Mouse (Mus musculus) adrenal gland, postnatal 14 days (tissue): ENCODE data around the gene Rad51b. TPM values are rescaled to one million over a fixed set of nuclear protein-coding genes. Genes with fewer than 3 reads are reported as not detected.

Experiments used
- DNase-seq: peaks from one replicate; pipeline ENCODE4 v3.0.0; 2021; ENCODE audit warnings: mixed read lengths
- total RNA-seq: library from RNA; stranded (reverse); gene quantifications from 2 replicates; pipeline ENCODE4 v1.2.3, GENCODE M21; 2021

The Rad51b gene
- total RNA-seq, 1 experiment from 2014 or later = 1.6 TPM

DNA sequence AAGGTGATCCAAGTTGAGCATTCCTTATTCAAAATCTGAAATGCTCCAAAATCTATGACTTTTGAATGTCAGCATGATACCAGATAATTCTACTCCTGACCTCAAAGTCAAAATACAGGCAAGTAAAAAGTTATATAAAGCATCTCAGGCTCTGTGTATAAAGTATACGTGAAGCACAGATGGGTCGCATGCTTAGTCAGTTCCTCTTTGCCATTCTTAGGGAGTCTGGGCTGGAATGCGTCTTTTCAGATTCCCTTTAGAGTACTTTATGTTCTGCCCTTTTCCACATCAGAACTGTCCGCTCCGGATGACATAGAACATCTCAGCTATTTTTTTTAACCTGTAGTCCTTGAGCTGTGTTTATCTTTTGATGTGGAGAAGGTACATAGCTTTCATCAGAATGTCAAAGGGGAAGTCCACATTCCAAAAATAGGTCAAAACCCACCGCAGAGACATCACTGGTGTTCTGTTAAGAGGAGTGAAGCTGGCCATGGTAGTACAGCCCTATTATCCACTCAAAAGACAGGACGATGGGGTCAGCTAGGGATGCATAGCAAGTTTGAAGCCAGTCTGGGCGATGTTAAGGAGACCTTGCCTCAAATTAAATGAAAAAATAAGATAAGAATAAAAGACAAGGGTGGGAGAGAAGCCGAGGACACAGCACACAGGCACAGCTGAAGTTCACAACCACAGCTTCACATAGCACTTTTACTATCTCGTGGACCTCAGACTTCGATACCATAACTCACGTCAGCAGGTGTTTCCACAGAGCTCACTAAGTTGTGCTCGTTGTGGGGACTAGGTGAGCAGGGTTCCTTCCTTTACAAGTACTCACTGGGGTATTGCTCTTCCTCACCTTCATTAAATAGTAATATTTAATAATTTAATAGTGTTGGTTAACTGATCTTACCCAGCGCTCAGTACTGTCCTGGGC lies 395.1 kb downstream of the Rad51b start:
- DNase-seq = no peak

DNA sequence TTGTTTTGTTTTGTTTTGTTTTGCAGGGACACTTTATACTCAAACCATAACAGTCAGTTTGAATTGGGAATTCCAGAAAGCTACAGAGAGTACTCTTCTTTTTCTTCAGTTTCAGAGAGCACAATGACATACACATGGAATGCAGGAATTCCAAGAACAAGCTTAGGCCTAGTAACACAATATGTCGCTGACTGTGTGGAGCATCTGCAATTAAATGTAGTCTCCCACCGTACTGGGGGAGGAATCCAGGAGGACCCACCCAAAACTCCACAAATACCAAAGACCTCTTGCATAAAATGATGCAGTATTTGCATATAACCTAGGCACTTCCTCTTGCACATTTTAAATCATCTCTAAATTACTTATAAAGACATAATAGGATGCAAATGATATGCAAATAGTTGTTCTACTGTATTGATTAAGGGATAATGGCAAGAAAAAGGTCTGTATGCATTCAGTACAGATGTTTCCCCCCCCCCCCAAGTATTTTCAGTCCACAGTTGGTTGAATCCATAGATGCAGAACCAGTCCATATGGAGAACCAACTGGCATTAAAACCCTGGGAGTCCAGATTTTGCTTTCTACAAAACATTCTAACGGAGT lies 398.9 kb downstream of the Rad51b start:
- no peak for DNase-seq

DNA sequence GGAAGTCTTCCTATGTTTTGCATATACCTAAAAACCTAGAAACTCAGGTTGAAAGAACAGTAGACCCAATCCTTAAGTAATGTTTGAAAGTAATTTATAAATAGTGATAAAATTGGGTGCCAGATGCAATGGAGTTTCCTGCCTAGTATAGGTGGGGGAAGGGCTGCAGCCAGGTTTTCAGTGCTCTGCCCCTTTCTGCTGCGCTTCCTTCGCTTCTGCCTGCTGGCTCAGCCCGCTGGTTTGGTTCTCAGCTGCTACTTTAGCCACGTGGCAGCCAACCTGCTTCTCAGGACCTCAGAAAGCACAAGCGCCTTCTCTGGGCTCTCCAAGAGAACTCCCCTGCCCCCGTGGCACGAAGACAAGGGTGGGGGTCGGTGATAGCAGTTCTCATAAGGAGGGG lies 406.5 kb downstream of the Rad51b start:
- no peak for DNase-seq

DNA sequence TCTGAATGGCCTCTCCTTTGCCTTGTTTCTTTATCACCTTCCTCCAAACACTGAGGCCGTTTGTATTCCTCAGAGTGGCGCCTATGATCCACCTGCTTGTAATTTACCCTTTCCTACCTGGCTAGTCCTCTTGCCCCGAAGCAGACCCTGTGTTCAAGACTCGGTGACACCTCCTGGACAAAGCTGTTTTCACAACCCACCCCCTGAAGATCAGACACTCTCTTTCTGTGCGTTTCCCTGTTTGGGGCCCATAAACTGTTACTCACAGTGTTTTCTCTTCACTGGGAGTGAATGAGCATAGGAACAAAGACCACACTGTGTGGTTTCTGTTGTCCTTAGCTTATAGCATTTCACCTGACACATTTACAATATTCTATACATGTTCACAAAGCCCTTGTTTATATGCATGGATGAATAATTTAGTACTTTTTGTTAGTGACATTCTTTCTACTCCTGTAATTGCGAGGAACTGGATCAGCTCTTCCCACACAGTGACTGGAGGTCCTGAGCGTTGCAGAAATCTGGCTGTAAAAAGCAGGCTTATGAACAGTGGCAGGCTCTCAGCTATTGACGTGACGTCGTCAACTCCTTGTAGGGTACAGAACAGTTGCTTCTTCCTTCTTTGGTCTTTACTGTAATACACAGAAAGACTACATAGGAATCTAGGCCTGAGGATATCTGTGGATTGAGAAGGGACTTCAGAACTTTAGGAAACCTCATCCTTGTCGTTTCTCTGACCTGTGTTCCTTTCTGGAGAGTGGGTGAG lies 408.6 kb downstream of the Rad51b start:
- DNase-seq = no peak

DNA sequence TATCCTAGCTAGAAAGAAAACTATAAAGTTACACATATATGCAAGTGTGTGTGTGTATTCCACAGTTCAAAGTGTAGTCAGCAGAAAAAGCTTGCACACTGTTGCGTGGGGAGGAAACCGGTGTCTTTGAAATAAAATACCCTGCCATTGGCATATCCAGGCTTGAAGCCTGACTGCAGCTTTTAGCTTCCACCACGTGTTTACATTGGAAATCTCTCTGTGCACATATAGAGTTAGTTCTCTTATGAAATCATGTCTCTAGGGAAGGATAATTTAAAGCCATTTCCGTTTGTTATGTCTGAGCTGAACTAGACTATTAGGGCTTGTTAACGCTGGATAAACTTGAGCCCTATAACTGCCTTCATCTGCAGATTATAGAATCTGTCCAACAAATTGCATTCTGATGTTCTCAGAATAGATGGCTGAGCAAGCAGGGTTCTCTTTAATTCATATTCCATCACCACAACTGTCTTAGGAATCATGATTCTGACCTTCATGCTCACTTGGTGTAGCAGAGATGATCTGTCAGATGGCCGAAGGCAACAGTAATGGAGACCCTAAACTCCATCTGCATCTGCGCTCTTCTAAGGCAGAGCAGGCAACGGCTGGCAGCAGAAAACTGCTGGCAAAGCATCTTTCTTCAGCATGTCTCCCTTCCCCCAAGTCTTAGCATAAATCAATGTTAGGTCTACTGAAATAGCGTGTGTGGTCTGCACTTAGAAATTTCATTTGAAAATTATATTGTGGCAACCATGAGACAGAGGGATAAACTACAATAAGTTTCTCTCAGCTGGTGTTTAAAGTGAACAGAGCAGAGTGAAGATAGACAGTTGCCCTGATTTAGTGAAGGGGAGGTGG lies 410.7 kb downstream of the Rad51b start:
- DNase-seq = no peak

DNA sequence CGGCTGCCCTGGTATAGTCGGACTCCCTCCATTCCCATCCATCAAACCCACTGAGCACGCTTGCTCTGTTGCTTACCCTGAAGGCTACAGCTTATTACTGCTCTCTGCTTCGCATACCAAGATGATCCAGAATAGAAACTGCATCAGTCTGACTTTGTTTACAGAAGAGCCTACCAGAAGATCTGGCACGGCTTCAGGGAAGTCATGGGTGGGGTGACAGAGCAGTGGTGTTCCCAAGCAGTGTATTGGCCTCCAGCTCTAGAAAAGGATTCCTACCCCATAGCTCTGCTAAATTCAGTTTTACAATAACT lies 411.3 kb downstream of the Rad51b start:
- no peak for DNase-seq

DNA sequence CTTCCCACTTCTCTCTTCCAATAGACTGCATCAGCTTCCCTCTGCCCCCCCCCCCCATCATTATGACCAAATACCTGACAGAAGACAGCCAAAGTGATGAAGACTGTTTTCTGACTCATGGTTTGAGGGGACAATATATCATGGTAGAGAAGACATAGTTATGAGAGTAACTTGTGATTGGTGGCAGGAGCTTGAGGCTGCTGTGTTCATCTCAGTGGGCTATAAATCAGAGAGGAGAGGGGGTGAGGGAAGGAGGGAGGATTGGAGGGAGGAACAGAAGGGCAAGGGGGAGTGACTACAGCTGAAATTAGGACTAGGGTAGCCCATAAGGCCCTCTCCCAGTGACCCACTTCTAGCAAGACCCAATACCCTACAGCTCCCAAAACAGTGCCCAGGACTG lies 416.2 kb downstream of the Rad51b start:
- DNase-seq = no peak

DNA sequence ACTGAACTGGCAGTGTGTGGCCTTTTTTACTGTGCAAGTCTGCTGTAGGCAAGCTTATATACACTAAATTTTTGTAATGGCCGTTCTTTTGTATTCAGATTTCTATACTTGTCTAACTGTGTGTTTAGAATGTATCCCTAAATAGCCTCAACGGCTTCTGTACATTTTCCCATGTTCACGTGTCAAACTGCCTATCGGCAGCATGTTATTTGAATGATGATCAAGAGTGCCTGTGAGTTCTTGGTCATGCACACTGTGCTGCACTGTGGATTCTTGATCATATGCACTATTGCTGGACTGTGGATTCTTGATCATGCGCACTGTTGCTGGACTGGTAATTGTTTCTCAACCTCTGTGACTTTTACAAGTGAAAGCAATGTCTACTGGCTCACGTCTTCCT lies 417.4 kb downstream of the Rad51b start:
- DNase-seq = no peak

DNA sequence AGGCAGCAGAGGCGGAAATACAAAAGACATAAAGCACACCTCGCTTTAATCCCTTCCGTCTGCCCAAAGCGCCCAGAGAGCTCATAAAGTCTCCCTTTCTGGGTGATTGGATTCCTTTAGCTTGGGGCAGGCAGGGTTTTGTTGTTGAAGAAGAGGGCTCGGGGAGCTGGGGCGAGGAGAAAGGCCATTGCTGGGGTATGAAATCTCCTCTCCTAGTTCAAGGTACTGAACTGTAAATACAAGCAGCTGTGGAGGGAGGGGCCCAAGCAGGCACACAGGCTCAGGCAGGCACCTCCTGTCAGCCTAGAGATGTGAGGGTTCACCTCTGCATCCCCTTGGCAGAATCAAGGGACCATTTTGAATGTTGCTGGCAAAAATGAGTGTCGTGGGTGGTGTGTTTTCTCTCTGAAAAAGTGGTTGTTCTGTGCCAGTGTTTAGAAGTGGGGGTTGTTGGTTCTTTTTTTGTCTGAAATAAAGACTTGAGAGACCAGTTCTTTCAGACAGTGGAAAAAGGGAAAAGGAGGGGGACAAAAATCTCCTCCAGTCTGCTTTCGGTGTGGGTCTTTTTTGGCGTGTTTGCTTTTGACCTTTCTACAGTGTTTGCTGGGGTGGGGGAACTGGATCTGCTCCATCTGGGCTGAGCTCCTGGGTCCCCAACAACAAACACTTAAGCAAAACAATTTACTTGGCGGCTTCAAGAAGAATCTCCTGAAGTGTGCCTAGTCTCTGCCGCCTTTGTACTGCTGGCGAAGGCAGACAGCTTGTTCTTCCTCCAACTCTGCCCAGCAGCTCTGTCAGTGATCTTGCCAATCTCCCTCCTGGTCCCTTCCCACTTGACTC lies 418.6 kb downstream of the Rad51b start:
- DNase-seq = no peak

DNA sequence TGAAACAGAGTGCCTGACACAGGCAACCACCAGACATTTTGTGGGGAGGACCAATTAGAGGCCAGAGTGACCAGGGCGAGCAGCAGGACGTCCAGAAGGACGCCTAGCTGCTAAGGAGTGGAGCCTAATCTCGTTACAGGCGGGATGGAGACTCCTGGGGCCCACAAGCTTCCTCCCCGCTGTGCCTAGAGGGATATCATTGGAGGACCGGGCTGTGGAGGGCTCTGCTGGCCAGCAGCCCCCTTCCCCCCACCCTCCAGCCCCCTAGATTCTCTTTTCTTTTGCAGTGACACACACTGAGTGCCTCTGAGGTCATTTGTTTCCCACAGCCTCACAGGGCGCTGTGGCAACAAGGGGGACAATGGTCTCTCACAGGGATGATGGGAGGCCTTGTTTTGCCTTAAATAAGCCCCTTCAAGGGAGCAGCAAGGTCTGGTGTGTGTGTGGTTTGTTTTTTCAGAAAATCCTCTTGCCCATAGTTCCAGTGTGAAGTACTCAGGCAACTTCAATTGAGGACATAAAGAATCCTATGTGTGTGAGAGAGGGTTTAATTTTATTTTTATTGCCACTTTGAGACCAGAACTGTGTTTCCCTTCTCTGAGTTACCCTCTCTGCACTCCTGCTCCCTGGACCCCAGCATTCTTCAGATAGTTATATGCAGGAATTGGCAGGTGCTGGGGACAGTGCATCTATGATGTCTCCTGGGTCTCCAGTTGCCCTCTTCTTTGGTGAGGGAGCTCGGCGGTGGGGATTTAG lies 422.2 kb downstream of the Rad51b start:
- no peak for DNase-seq

DNA sequence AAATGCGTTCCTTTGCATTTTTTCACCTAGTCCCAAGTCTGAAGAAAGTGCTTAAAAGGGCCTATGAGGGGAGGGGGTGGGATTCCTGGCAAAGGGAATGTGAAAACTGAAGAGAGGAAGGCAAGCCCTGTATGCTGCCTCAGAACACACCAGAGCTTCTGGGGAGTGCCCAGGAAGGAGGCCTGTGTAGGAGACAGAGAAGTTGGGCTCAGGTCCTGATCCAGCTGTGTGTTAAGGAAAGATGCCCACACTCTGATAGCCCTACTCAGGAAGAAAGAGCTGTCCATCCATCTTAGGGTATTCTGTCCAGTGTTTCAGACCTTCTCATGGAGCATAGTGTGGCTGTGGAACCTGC lies 422.7 kb downstream of the Rad51b start:
- DNase-seq = no peak

DNA sequence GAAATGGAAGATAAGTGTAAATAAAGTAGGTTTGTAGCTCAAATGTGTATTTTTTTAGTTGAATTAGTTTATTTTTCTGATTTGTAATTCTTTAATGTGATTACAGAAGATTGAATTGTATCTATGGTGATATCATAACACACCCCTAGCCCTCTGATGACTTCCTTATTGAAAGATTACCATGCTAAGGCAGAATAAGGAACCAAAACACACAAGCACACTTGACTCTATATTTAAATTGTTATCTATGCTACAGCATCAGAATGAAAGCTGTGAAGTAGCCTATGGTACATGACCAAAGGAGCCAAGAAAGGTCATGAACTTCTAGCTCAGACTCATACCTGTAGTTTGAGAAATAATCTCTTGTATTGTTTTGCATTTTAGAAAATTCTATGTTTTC lies 427.8 kb downstream of the Rad51b start:
- no peak for DNase-seq

DNA sequence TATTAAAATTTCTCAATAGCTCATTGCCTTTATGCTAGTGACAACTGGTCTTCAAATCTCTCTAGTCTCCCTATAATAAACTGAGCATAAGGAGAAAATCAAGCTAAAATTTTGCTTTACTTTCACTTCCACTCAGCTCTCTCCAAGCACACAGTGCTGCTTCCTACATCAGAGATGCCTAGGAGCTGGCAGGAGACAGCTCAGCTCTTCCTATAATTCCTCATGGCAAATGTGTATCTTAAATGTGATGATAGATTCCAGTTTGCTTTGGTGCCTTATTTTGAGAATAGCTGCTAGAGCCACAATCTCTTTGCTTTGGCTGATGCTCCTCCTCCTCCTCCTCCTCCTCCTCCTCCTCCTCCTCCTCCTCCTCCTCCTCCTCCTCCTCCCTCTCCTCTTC lies 428.6 kb downstream of the Rad51b start:
- no peak for DNase-seq

DNA sequence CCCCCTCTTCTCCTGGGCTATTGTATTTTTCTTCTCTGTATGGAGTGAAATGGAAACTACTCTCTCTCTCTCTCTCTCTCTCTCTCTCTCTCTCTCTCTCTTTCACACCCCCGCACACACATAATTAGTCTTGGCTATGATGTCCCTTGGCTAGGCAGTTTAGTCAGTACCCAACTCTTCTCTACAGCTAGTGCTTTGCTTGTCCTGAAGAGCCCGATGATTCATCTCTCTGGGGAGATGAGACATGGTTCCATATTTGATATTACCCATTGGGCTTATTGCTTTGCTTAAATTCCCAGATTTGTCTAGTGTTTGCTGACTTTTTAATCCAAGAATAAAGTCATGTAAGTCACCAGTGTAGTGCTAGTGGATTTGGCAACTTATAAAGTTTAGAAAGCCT lies 429.0 kb downstream of the Rad51b start:
- DNase-seq = no peak

DNA sequence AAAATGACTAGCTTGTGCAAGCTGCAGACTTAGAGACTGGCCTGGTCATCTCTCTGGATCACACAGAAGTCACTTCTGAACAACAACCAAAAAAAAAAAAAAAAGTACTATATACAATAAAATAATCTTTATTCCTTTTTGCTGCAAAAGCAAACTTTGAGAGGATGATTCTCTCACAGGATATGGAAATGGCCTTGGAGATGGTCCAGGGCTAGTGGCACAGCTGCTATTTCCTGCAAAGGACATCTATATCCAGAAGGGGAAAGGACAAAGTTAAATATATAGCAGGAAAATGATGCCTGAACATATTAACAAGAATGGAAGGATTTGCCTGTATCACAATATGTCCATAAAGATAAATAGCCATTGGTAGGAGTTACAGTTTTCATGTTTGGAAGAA lies 429.9 kb downstream of the Rad51b start:
- DNase-seq = no peak

DNA sequence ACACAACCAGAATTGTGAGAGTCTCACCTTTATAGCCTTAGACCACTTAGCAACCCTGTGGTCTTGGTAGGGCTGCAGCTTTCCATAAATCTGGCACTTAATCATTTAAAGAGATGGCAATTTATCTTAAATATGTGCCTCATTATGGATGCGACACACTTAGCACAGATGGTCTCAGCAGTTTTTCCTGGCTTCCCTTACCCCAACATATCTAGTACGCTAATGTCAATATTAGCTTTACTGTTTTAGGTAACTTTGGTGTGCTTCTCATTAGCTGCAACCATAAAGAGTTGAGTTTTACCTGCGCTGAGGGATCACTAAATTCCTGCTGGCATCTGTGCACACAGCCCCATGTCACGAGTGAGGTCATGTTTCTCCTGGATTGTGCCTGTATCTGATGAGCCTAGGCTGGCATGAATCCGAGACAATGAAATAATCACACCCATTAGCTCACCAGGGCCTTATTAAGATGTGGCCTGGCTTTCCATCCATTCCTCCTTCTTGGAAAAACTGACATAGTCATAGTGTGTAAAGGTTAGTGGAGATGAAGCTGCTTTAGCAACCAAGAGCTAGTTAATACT lies 432.9 kb downstream of the Rad51b start:
- DNase-seq = no peak

DNA sequence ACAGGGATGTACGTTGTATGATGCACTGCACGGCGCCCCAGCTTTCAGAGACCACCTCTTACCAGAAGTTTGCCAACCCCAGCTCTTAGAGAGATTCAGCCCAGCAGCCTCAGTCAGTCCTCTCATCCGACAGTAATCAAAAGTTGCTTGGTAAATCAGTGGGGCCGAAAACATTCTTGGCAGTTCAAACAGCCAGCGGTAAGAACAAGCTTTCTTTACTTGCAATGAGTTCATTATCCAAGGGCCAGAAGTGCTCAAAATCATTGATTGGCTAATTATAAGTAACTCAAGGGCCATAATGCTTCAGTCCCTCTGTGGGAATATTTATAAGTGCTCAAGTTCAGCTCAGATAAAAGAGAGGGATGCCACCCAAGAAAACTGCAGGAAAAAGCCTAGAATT lies 434.8 kb downstream of the Rad51b start:
- DNase-seq = no peak

DNA sequence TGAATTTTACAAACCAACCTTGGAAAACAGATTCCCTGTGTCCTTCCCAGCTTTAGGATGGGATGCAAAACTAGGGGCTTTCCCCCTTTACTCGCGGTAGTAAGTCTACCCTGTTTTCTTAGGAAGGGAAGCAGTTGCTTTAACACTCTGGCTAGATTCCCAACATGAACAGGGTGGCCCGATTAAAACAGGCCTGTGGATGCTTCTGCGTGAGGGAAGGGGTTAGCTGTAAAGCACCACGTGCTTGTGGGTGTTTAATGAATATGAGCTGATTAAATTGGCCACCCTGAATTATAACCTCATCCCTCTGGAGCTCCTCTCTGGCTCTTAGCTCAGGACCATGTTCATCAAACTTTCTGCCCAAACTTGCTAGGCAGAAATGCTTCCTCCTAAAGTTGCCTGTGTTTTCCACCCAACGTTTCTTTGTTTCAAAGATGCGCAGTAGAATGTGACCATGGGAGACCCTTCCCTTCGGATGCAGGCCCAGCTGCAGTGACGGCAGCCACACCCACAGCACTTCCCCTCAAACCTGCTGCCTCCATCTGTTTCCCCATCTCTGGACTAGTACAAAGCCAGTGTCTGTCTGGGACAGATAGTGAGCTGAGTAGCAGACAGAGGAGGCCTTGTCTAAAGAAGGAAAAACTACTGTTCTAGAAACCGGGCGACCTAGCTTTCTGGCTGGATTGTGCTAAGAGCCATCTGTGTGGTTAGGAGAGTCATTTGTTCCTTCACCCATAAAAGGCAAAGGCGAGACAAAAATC lies 435.5 kb downstream of the Rad51b start:
- DNase-seq = no peak

DNA sequence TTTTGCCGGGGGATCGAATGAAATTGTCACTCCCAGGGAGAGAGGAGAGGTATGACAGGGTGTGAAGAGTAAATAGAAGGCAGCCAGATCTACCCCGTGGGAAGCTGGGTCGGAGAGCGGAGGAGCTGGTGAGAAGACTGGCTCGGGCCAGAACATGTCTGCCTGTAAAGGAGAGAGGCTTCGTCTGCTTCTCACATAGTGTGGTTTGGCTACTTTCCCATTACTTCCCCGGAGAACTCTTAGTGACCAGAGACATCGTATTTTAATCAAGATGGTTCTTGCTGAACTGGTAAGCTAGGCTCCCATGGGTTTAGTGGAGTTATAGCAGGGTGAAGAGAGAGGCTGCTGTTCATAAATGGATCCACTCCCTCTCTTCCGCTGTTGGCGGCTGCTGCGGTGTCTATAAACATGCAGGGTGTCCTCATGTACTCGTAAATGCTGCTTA lies 438.3 kb downstream of the Rad51b start:
- DNase-seq = no peak

DNA sequence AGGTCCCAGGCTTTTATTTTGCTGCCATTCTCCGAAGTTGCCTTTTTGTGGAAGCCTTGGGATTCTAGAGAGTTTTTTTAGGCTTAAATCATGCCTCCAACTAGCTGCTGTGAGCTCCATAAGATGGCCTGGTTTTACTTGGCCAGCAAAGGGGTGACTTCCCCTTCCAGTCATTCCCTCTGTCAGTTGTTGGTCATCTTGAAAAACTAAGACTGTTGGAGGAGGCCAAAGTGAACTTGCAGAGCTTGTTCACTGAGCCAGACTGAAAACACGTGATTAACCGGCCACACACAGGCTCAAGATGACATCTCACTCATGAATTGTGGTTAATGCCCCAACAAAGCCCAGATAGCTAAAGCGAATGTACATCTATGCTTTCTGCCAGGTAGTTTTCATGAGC lies 438.8 kb downstream of the Rad51b start:
- no peak for DNase-seq
